Mouse (Mus musculus) hindbrain, embryonic 12.5 days (tissue): ENCODE results near the gene Tekt3. TPM values are rescaled to one million over a fixed set of nuclear protein-coding genes. Genes with fewer than 3 reads are reported as not detected.

Source experiments
- ATAC-seq: fragments of 200-750 bp; cut with Nextera tagmentation; 2 replicates; pipeline ENCODE4 v1.8.0; 2017; ENCODE audit warnings: moderate TSS enrichment; ENCODE audit not compliant: low FRiP score
- H3K27ac ChIP-seq: fragments of 300-500 bp; sonication (generic); 2 replicates; pipeline ENCODE4 v1.5.1; 2016; ENCODE audit warnings: mild to moderate bottlenecking
- H3K27me3 ChIP-seq: fragments of 300-500 bp; sonication (generic); 2 replicates; pipeline ENCODE4 v1.6.1; 2016; ENCODE audit warnings: mild to moderate bottlenecking
- H3K36me3 ChIP-seq: fragments of 300-500 bp; sonication (generic); 2 replicates; pipeline ENCODE4 v1.6.1; 2016; ENCODE audit warnings: mild to moderate bottlenecking
- H3K4me1 ChIP-seq: fragments of 300-500 bp; sonication (generic); 2 replicates; pipeline ENCODE4 v1.6.1; 2016
- H3K4me2 ChIP-seq: fragments of 300-500 bp; sonication (generic); replicated peaks from 2 replicates; pipeline ENCODE4 v1.6.1; 2016; ENCODE audit warnings: mild to moderate bottlenecking
- H3K4me3 ChIP-seq: fragments of 300-500 bp; sonication (generic); 2 replicates; pipeline ENCODE4 v1.5.1; 2016; ENCODE audit warnings: mild to moderate bottlenecking
- H3K9ac ChIP-seq: fragments of 300-500 bp; sonication (generic); 2 replicates; pipeline ENCODE4 v1.6.1; 2016; ENCODE audit warnings: mild to moderate bottlenecking, moderate library complexity
- H3K9me3 ChIP-seq: fragments of 300-500 bp; sonication (generic); replicated peaks from 2 replicates; pipeline ENCODE4 v1.6.1; 2016; ENCODE audit warnings: mild to moderate bottlenecking
- WGBS: fragments of 180-500 bp; shearing (Covaris S2); methylation state at CpG from one replicate; pipeline ENCODE4 v1.1.7; 2016; 5-methylcytosine and 5-hydroxymethylcytosine counted together
- polyA plus RNA-seq: library from polyadenylated mRNA; unstranded; fragments of >200 nt; fragmentation: Nextera tagmentation; extraction: Ambion mirVana; gene quantifications from 2 replicates; pipeline ENCODE4 v1.2.1, GENCODE M21; 2016

Gene Tekt3
- polyA plus RNA-seq, 1 experiment from 2014 or later, result not detected

DNA sequence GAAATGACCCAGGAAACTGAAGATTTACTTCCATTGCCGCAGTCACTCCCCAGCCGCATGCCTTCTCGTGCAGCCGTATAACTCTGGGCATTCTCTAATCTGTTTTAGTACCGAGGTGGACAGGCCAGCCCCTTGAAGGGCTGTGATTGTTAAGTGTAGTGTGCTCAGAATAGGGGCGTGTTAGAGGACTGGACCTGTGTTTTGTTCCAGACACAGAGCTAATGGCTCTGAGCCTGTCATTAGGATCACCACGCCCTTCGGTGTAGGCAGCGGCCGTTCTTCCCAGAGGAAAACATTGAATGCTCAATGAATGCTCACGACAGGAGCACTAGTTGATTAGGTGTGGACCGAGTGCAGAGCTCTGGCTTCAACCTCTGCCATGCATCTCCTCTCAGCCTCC is 68.4 kb downstream of the Tekt3 start:
- Histone ChIP-seq H3K4me1 (peaks cover 29% of the 10 kb centered on the region), H3K9me3 (no peaks in the 10 kb centered on the region), H3K9ac (no peak overlapping the region), H3K36me3 (no peaks in the 10 kb centered on the region), H3K27me3 (peaks cover 62% of the 10 kb centered on the region), H3K4me3 (no peak overlapping the region), H3K4me2 (no peak overlapping the region), H3K27ac (no peak overlapping the region)
- ATAC-seq, result no peak
- 59% methylated on average over 12 of the region's 12 CpGs for WGBS

GRCm38 (mm10) chr11:63130497-63130896 is 69.0 kb downstream of the Tekt3 start:
- 60% methylated on average over 8 of the region's 8 CpGs for WGBS
- no peak overlapping the region for H3K4me3 ChIP-seq

GRCm38 (mm10) chr11:63131001-63131692 is 69.7 kb downstream of the Tekt3 start:
- Histone ChIP-seq H3K4me1 (peaks cover 29% of the 10 kb centered on the region), H3K9me3 (no peaks in the 10 kb centered on the region), H3K9ac (peak overlapping the region; percentile 74), H3K27me3 (peaks cover 67% of the 10 kb centered on the region), H3K4me2 (peak overlapping the region; percentile 94), H3K4me3 (peak overlapping the region; percentile 52), H3K27ac (no peak overlapping the region), H3K36me3 (no peaks in the 10 kb centered on the region)
- ATAC-seq, result no peak
- 4% methylated on average over 33 of the region's 33 CpGs for WGBS

More at GRCm38 (mm10) chr11:63130497-63130896, 69.0 kb downstream of the Tekt3 start:
- Histone ChIP-seq H3K9me3 (no peaks in the 10 kb centered on the region), H3K27me3 (peaks cover 67% of the 10 kb centered on the region), H3K36me3 (no peaks in the 10 kb centered on the region), H3K4me2 (peak overlapping the region; percentile 94), H3K27ac (no peak overlapping the region), H3K9ac (0 out of 2 replicates have a peak overlapping the region, but pooled peaks have one; percentile 2), H3K4me1 (peaks cover 29% of the 10 kb centered on the region)
- no peak for ATAC-seq

DNA sequence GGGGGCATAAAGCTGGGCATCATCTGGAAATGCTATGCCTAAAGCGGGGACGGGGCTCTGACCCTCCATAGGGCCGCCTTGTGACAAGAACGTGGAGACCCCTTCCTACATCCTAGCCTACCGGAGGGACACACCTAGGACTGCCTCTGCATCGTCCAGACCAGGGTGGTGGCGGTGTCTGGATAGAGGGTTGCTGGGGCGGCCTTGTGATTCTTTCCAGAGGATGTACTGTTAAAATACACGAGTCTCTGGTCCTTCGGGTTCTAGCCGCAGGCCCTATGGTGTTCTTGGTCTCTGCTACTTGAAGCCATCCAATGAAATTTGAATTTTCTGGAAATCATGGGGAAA is 70.2 kb downstream of the Tekt3 start:
- Histone ChIP-seq H3K4me1 (peaks cover 29% of the 10 kb centered on the region), H3K27me3 (peaks cover 67% of the 10 kb centered on the region), H3K9ac (peak overlapping the region; percentile 74; the same call in 1 of the 2 replicates), H3K9me3 (no peaks in the 10 kb centered on the region), H3K4me3 (peak overlapping the region; percentile 52), H3K4me2 (peak overlapping the region; percentile 94), H3K36me3 (no peaks in the 10 kb centered on the region), H3K27ac (no peak overlapping the region)
- WGBS, result 8% methylated on average over 11 of the region's 11 CpGs
- no peak for ATAC-seq

DNA sequence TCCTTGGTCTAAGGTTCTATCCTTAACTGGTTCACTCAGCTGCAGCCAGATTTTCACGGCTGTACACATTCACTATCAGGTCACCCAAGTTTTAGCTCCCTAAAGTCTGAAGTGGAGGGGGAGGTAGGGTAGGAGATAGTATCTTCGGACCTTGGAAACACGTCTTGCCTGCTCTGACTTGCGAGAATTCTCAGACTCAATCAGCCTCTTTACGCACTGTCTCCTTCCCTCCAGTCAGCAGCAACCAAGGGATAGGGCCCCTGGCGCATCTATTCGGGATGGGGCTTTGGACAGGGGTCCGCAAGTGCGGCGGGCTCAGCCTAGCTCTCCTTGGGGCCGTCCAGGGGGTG is 70.7 kb downstream of the Tekt3 start:
- Histone ChIP-seq H3K36me3 (no peaks in the 10 kb centered on the region), H3K4me3 (peak overlapping the region; percentile 52), H3K27ac (peak overlapping the region; percentile 65), H3K4me1 (peaks cover 29% of the 10 kb centered on the region), H3K4me2 (peak overlapping the region; percentile 94), H3K9me3 (no peaks in the 10 kb centered on the region), H3K9ac (peak overlapping the region; percentile 74), H3K27me3 (peaks cover 72% of the 10 kb centered on the region)
- under 1% methylated on average over 11 of the region's 11 CpGs for WGBS
- ATAC-seq, result peak; percentile 33; the same call in 1 of the 2 replicates

- peak overlapping the region; percentile 65 for H3K27ac ChIP-seq
- ATAC-seq, result peak; percentile 38
- H3K4me2 ChIP-seq, result peak overlapping the region; percentile 94
- no peaks in the 10 kb centered on the region for H3K9me3 ChIP-seq
- H3K4me3 ChIP-seq, result peak overlapping the region; percentile 52
- H3K36me3 ChIP-seq, result no peaks in the 10 kb centered on the region
- H3K4me1 ChIP-seq, result peaks cover 29% of the 10 kb centered on the region
- H3K27me3 ChIP-seq, result peaks cover 73% of the 10 kb centered on the region
- WGBS, result under 1% methylated on average over 65 of the region's 66 CpGs
- peak overlapping the region; percentile 74 for H3K9ac ChIP-seq
Measured at GRCm38 (mm10) chr11:63132501-63133435, 71.3 kb downstream of the Tekt3 start.

GRCm38 (mm10) chr11:63134021-63134420 is 72.6 kb downstream of the Tekt3 start:
- H3K4me3 ChIP-seq, result no peak overlapping the region; the same call in 1 of the 2 replicates
- H3K36me3 ChIP-seq, result 0 out of 2 replicates have a peak, but pooled peaks cover 3% of the 10 kb centered on the region
- H3K27ac ChIP-seq, result no peak overlapping the region
- ATAC-seq, result no peak
- H3K4me1 ChIP-seq, result peaks cover 29% of the 10 kb centered on the region
- H3K27me3 ChIP-seq, result peaks cover 67% of the 10 kb centered on the region
- H3K4me2 ChIP-seq, result peak overlapping the region; percentile 94
- no peaks in the 10 kb centered on the region for H3K9me3 ChIP-seq
- no peak overlapping the region for H3K9ac ChIP-seq
- 76% methylated on average over 5 of the region's 5 CpGs for WGBS

- H3K36me3 ChIP-seq, result 0 out of 2 replicates have a peak, but pooled peaks cover 3% of the 10 kb centered on the region
- no peak overlapping the region; the same call in 1 of the 2 replicates for H3K4me2 ChIP-seq
- WGBS, result 69% methylated on average over 15 of the region's 15 CpGs
- peaks cover 58% of the 10 kb centered on the region for H3K27me3 ChIP-seq
- no peaks in the 10 kb centered on the region for H3K9me3 ChIP-seq
- H3K27ac ChIP-seq, result no peak overlapping the region
- peaks cover 29% of the 10 kb centered on the region for H3K4me1 ChIP-seq
- H3K4me3 ChIP-seq, result no peak overlapping the region
- no peak overlapping the region for H3K9ac ChIP-seq
- no peak for ATAC-seq
Measured at GRCm38 (mm10) chr11:63134742-63135482, 73.5 kb downstream of the Tekt3 start.

DNA sequence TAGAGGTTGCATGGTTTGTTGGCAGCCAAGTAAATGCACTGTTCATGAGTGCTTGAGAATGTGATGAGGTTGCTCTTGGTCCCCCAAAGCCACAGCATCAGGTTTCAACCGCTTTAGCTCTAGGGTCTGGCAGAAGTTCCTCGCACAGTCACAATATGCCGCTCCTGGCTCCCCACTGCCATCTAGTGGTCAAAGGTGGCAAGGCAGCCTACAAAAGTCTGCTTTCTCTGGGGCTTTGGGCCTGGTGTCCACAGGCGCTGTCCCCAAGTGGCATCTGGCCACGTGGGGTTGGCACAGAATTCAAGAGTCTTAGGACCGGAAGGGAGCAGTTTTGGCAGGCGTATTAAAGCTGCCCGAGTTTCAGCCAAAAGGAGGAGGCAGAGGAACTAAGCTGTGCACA is 74.2 kb downstream of the Tekt3 start:
- Histone ChIP-seq H3K27me3 (peaks cover 51% of the 10 kb centered on the region), H3K9me3 (no peaks in the 10 kb centered on the region), H3K4me3 (no peak overlapping the region), H3K27ac (no peak overlapping the region), H3K9ac (no peak overlapping the region), H3K36me3 (0 out of 2 replicates have a peak, but pooled peaks cover 3% of the 10 kb centered on the region), H3K4me2 (no peak overlapping the region), H3K4me1 (peaks cover 27% of the 10 kb centered on the region)
- peak; percentile 46; the same call in 1 of the 2 replicates for ATAC-seq
- 7% methylated on average over 8 of the region's 8 CpGs for WGBS

DNA sequence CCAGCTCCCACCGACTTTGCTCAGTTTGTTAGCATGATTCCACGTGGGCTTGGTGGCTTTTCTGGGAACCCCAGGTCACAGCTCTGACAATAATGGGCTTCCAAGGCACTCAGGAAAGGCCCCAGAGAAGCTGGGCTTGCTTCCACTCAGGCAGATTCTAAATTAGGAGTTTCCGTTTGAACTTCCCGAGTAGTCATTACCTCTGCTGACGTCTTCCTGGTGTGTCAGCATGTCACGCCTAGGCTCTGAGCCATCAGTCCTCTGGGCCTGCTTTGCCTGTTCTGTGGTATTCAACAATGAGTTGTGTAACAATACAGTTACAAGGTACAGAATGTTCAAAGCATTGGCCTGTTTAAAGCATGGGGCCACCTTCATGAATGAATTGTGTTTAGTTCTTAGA is 74.8 kb downstream of the Tekt3 start:
- H3K27ac ChIP-seq, result no peak overlapping the region
- no peak overlapping the region for H3K4me3 ChIP-seq
- 0 out of 2 replicates have a peak, but pooled peaks cover 3% of the 10 kb centered on the region for H3K36me3 ChIP-seq
- no peaks in the 10 kb centered on the region for H3K9me3 ChIP-seq
- peaks cover 21% of the 10 kb centered on the region for H3K4me1 ChIP-seq
- peaks cover 45% of the 10 kb centered on the region for H3K27me3 ChIP-seq
- 83% methylated on average over 6 of the region's 6 CpGs for WGBS
- no peak overlapping the region for H3K4me2 ChIP-seq
- no peak for ATAC-seq
- no peak overlapping the region for H3K9ac ChIP-seq

GRCm38 (mm10) chr11:63136836-63137416 is 75.5 kb downstream of the Tekt3 start:
- H3K9me3 ChIP-seq, result no peaks in the 10 kb centered on the region
- ATAC-seq, result no peak
- H3K4me1 ChIP-seq, result peaks cover 14% of the 10 kb centered on the region
- WGBS, result 65% methylated on average over 4 of the region's 4 CpGs
- 0 out of 2 replicates have a peak overlapping the region, but pooled peaks have one; percentile 28 for H3K9ac ChIP-seq
- no peak overlapping the region for H3K4me3 ChIP-seq
- H3K4me2 ChIP-seq, result no peak overlapping the region
- 0 out of 2 replicates have a peak, but pooled peaks cover 3% of the 10 kb centered on the region for H3K36me3 ChIP-seq
- no peak overlapping the region for H3K27ac ChIP-seq
- peaks cover 38% of the 10 kb centered on the region for H3K27me3 ChIP-seq
